Mouse (Mus musculus): ENCODE measurements at regions not wholly inside any gene's neighbourhood (a gene's known extent, or its start where the extent isn't known, plus 50 kb on each side); places are given as distances from the start of the nearest gene placed in this dataset.
A peak's percentile ranks its signal among the peaks of the same experiment; 100 is the strongest.

DNA sequence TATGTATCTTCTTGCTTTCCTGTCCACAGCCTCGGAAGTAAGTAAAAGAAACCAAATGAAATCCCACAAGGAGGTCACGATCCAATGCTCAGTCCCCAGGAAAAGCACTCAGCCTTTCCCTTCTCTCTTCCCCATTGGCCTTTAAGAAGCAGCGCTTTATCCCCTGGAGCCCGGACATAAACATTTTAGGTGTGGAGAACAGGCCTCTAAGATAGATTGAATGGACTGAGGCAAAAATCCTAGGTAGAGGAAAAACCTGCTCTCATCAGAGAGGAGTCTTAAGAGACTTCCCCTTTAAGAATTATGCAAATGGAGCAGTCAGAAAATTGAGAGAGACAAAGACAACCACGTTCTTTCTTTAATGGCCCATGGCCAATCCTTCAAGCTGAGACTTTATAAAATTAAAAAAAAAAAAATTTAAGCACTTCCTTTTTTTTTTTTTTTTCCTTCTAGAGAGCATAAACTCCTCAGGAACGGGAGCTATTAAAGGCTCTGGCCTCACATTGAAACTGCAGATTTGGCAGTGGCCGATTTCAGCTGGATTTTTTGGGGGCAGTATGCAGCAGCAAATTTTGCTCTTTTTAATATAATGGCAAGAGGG lies 1020.5 kb downstream of the 9330182O14Rik start:
- no peak for DNase-seq (ENCODE audit: low spot score)

- no peak for DNase-seq (ENCODE audit: low spot score)
These were observed 1021.0 kb downstream of the 9330182O14Rik start for GRCm38 (mm10) chr15:41155169-41155638.

GRCm38 (mm10) chr15:41157802-41158201 lies 1023.6 kb downstream of the 9330182O14Rik start:
- DNase-seq (ENCODE audit: low spot score): no peak

DNA sequence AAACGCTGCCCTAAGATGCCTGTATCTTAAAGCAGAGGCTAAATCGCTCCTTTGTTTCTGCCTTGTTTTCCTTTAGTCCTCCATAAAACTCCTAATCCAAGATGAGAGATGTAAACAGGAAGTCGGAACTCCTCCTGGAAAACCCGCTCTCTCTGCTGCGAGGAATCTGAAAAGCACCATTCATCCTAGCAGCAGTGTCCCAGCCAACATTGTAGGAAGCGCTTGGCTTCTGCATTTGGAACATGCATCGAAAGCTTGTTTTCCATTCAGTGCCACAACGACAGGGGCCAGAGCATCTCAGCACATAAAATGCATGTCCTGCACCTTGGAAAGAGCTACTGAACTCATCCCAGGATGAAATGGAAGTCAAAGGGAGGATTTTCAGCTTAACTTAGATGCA lies 1028.1 kb downstream of the 9330182O14Rik start:
- DNase-seq (ENCODE audit: low spot score): no peak

DNA sequence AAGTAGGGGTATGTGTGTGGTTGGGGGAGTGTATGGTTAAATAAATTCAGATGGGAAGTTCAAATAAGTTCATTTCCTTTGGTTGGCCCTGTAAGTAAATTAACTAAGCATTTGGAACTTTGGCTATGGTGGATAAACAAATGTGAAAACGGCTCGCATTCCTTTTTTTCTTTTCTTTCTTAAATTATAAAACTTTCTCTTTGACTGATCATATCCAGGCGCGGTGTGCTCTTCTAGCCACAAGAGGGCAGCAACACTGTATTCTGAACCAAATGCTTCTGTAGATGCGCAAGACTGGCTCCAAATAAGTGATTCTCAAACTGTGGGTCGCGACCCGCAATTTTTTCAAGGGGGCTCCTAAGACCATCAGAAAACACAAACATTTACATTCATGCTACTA lies 1028.6 kb downstream of the 9330182O14Rik start:
- DNase-seq (ENCODE audit: low spot score): peak; percentile 6

GRCm38 (mm10) chr15:41163643-41164358 lies 1029.6 kb downstream of the 9330182O14Rik start:
- peak; percentile 44 for DNase-seq (ENCODE audit: low spot score)

- DNase-seq (ENCODE audit: low spot score): no peak
These were observed 1031.4 kb downstream of the 9330182O14Rik start for GRCm38 (mm10) chr15:41165534-41165933.

DNA sequence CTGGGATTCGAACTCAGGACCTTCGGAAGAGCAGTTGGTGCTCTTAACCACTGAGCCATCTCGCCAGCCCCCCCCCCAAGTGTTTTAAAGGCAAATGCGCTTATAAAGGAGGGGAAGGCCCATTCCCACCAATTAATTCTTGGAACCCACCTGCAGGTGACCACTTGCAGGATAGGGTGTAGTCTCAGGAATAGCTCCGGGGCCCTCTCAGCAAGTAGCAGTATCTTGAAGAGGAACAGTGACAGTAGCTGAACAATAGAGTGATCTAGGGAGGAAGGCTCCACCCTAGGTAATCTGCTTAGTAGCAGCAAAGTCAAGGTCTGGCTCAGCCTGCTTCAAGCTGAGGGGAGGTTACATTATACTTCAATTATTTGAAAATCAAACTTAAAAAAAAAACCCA lies 1056.6 kb downstream of the 9330182O14Rik start:
- DNase-seq (ENCODE audit: low spot score): no peak

DNA sequence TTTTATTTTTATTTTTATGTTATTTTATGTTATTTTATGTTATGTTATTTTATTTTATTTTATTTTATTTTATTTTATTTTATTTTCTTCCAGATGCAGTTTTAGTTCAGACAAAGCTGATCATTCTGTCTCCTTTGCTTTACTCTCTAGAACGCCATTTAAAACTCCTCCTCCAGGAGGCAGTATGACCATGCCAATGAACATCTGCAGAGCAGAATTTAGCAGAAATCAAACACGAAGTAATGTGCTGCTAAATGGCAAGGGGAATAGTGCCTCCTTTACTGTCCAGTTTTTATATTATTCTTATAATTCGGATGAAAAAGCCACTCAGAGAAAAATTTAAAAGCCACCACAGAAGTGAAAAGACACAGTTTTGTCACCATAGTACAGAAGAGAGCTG lies 1059.1 kb downstream of the 9330182O14Rik start:
- peak; percentile 38 for DNase-seq (ENCODE audit: low spot score)

DNA sequence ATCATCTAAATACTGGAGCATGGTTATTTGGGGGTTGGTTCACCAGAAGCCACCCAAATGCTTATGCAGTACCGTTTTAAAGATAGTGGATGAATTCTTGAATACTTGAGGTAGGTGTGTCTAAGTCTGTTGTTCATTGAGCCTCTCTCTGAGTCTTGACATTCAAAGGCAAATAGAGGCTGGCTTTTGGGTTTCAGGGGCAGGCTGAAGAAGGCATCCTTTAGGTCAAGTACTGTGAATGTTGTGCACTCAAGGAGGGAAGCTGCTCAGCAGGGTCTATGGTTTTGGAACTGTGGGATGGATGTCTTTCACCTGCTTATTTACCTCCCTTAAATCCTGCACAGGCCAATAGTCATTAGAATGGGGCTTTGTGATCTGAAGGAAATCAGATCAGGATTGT lies 1089.6 kb downstream of the 9330182O14Rik start:
- DNase-seq (ENCODE audit: low spot score): no peak

DNA sequence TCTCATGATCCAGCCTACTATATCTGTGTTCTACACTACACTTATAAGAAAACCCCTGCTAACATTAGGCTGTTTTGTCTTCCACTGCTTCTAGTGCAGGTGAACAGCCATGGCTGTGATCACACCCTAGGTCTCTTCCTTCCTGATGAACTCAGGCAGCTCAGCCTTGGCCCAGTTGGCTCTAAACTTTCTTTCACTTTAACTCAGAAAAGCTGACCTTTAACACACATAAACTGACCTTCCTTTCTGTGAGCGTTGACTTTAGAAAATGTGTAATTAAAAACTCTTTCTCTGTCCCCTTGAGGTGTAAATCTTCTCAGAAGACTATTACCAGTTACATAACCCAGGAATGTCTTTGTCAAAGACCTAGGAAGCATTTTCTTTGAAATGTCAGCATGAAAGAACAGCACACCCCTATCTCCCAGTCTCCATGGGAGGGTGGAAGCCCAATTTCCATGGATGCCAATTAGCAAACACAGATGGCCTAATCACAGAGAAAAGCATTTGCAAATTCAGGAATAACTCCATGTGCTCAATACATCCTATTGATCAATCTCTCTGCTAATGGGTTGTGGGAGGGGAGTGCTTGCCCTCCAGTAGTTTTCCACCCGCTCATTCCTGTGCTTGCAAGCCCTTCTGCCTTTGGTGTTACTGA lies 1098.4 kb downstream of the 9330182O14Rik start:
- DNase-seq (ENCODE audit: low spot score): no peak
